Mouse (Mus musculus) frontal cortex, postnatal 25 days (tissue): Measurements from ENCODE around the gene Oas1f.
"Not testable (repeated sequence)": the region's sequence is repeated elsewhere in the genome, so short reads cannot be mapped to it uniquely, and the experiment has no call there.

Experiments used
- DNase-seq, 2 experiments: peaks; one replicate each; pipeline ENCODE4 v3.0.0; 2022; ENCODE audit warnings: low spot score in 2 of 2

Oas1f gene

DNA sequence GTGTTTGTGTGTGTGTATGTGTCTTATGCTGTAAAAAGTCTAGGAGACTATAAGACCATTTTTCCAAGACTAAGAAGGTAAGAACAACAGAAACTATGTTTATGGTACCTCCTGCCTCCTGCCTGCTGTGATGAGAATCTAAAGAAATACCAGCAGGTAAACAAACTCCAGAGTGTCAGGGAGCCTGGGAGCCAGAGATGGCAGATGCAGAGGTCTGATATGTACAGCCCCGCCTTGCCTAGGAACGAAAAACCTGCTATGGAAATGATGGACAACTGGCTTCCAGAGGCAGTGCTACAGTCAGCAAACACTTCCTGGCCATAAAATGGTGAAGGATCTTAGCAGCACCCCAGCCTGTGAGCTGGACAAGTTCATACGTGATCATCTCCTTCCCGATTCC, at the start of gene Oas1f:
Oas1f (plus strand) TSS at position 301 of the 400 bp plus-strand sequence.
- DNase-seq, result no peak

- DNase-seq, result not testable (repeated sequence)
These were observed 49.0 kb upstream of the Oas1f start for GRCm38 (mm10) chr5:120798147-120798546.

GRCm38 (mm10) chr5:120798943-120799342, 48.2 kb upstream of the Oas1f start:
- not testable (repeated sequence) for DNase-seq

- no peak for DNase-seq
These were observed 43.6 kb upstream of the Oas1f start for GRCm38 (mm10) chr5:120803596-120803995.

DNA sequence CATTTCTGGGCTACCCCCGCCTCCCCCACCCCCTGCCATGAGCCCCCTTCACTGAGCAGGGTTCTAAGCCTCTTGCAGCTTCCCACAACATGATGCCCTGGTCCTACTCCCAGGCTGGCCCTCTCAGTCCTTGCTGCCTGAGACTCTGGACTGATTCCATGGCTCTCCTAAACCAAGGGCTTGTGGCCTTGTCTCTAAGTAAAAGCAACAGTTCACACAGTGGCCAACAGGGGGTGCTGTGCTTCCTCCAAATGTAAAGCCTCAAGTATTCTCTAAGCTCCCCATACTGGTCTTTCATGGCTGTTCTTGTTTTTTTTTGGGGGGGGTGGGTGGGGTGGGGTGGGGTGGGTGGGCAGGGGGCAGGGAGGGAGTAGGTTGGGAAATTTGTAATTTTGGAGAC, 40.7 kb upstream of the Oas1f start:
- peak; percentile 20 to 47 for DNase-seq

GRCm38 (mm10) chr5:120809171-120809570, 38.0 kb upstream of the Oas1f start:
- no peak for DNase-seq

DNA sequence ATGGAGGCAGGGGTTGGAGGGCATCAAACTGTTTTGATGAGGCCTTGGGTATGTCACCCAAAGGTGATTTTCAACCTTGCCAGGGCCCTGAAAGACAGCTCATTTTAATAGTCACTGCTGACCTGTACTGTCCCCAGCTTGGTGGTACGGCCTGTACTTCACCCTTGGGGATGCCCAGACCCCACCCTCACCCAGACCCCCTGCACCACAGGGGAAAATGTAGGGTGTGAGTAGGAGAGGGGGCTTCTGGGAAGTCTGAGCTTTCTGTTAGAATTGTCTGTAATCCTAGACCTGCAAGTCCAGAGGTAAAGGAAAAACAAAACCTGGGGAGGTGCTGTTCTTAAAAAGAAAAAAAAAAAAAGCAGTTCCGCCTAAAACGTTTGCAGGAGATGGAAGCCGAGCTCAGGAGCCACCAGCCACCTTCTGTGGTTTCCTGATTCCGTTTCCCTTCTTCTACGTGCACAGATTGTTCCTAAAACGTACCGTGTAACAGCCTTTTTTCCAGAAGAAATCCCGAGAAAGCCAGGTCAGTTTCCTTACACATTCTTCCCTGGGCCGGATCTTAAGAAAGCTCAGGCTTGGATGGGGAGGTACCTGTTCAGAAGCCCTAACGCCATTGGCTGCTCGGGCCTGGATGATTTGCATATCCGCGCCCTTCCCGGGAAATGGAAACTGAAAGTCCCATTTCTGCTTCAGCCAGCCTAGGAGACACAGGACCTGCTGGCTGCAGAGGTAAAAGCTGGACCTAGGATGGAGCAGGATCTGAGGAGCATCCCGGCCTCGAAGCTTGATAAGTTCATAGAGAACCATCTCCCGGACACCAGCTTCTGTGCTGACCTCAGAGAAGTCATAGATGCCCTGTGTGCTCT, 35.0 kb upstream of the Oas1f start, which contains the start of gene Oas1c:
Oas1c (minus strand) TSS at position 564 of the 869 bp plus-strand sequence.
- DNase-seq, result peak; percentile 39 to 71

GRCm38 (mm10) chr5:120813023-120813422, 34.1 kb upstream of the Oas1f start:
- DNase-seq, result no peak

DNA sequence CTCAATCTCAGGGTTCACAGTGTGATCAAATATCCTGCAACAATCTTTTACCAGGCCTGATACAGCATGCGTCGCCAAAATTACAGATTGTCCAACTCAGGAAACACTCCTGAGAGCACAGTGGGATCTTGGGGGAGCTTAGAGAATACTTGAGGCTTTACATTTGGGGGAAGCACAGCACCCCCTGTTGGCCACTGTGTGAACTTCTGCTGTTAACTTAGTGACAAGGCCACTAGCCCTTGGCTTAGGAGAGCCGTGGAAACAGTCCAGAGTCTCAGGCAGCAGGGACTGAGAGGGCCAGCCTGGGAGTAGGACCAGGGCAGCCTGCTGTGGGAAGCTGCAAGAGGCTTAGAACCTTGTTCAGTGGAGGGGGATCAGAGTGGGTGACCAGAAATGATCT, 31.2 kb upstream of the Oas1f start:
- no peak for DNase-seq

- DNase-seq, result no peak
These were observed 28.2 kb upstream of the Oas1f start for GRCm38 (mm10) chr5:120818999-120819398.

GRCm38 (mm10) chr5:120831031-120831430, 16.1 kb upstream of the Oas1f start:
- no peak for DNase-seq

DNA sequence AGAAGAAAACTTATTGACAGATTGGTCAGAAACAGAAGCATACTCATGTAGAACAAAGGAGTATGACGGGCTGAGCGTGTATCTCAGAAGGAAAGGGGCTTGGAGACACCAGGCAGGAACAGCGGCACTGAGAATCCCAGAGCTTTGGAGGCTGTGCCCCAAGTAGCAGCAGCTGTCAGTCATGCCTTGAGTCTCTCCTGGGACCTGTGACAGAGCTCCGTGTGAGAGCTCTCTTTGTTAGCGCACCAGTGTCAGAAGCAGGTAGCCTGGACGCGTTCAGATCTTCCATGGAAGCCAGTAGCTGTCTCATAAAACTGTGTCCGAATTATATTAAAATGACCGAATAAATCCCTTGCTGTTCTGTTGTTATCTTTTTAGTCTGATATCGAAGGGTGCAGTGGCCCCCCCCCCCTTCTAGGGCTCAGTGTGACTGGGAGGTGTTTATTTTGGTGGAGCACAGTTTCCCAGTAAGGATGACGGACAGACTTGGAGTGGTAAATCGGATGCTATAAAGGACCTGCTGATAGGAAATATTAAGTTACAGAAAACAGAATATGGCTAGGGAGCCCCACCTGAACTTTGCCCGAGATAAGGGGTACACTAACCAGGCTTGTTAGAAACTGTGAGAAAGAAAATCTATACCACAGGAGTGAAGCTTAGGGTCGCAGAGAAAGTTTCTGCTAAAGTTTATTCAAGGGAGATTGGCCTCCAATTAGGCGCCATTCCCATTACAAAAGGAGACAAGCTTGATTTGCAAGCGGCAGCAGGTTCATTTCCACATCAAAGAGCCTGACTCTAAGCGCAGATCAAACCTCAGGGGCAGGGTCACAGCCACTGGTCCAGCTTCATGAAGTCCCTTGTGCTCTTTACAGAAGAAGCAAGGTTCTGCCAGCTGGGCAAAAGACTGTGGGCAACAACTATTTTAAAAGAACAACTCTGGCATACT, 13.6 kb upstream of the Oas1f start:
- DNase-seq, result no peak

DNA sequence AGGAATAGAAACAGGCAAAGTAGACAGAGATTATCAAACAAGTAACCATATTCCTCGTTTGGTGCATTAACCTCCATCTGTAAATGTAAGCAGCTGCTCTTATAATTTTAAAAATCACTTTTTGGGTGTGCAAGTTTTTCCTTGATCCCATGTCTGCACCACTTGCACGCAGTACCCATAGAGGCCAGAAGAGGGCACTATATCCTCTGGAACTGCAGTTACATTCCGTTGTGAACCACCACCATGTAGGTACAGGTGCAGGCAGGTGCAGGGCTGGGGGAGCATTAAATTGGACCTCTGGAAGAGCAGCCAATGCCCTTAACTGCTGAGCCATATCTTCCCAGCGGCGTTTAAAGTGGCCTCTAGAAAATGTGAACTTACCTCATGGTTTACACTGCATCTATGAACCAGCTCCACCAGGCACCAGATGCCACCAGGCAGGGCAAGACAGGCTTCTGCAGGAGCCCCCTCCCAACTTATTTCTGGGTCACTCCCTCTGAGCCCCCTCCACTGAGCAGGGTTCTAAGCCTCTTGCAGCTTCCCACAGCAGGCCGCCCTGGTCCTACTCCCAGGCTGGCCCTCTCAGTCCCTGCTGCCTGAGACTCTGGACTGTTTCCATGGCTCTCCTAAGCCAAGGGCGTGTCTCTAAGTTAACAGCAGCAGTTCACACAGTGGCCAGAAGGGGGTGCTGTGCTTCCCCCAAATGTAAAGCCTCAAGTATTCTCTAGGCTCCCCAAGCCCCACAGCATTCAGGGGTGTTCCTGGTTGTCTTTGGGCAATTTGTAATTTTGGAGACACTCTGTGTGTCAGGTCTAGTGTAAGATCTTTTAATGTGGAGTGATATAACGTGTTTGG, 10.2 kb upstream of the Oas1f start:
- peak; percentile 23 to 30 for DNase-seq

DNA sequence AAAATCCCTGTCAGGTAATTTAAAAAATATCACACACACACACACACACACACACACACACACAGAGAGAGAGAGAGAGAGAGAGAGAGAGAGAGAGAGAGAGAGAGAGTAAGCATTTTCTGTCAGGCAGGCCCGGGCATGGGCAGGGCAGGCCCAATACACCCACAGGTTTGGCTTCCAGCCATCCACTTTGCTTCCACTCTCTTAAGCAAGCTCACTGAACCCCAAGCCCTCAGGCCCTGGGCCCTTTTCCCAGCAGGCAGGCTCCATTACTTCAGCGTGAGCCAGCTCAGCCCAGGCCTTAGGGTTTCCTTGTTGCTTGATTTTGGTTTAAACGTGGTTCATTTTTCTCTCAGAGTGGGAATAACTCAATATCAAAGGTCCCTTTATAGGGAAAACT, 2.5 kb upstream of the Oas1f start:
- DNase-seq, result no peak

DNA sequence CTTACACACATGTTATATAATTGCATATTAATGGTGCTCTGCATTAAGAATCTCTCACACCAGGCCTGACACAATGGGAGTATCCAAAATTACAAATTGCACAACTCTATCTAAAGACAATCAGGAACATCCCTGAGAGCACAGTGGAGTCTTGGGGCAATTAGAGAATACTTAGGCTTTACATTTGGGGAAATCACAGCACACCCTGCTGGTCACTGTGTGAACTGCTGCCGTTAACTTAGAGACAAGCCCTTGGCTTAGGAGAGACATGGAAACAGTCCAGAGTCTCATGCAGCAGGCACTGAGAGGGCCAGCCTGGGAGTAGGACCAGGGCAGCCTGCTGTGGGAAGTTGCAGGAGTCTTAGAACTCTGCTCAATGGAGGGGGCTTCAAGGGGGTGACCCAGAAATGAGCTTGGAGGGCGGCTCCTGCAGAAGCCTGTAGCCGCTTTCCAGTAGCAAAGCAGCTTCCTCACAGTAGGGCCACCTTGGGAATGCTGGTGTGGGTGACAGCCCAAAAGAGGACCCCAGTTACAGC, 2.5 kb downstream of the Oas1f start:
- DNase-seq, result peak; percentile 12 to 21

DNA sequence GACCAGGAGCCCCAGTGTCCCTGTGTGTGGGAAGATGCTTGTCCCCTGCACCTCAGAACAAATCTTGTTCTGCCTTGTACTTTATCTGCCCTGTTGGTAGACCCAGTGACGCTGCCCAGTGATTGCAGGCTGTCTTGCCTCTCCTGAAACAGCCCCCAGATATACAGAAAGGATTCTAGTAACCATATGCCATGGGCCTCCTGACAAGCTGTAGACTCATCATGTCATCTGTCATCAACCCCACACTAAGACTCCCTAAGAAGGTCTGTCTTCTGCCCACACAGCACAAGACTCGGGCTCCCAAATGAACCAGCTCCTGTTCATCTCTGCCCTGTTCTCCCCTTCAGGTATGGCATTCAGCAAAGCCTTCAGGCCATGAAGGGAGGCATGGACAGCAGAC, 12.1 kb downstream of the Oas1f start:
- DNase-seq, result no peak

- no peak for DNase-seq
These were observed 14.0 kb downstream of the Oas1f start, which contains the start of gene Oas1h for GRCm38 (mm10) chr5:120861121-120861520. TSS of gene Oas1h (plus strand) at chr5:120861421.

GRCm38 (mm10) chr5:120865336-120865860, 18.2 kb downstream of the Oas1f start:
- DNase-seq, result no peak

GRCm38 (mm10) chr5:120869436-120870015, 22.4 kb downstream of the Oas1f start:
- DNase-seq, result no peak

DNA sequence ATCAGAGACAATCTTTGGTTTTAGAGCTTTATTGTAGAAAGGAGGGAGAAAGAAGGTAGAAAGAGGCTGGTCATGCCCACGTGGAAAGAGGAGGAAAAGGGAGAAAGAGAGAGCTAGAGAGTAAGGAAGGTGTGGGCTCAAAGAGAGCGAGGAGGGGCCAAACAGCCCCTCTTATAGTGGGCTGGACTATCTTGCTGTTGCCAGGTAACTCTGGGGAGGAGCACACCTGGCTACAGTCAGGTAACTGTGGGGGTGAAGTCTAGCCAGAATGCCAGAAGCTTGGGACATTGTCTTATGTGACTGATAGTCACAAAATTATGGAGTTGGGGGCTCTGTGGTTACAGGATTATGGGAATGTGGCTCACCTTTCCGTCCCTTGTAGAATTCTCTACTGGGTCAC, 22.9 kb downstream of the Oas1f start:
- DNase-seq, result no peak
